ENCODE assay signal across 11 mouse cellular contexts in the genomic region with DNA sequence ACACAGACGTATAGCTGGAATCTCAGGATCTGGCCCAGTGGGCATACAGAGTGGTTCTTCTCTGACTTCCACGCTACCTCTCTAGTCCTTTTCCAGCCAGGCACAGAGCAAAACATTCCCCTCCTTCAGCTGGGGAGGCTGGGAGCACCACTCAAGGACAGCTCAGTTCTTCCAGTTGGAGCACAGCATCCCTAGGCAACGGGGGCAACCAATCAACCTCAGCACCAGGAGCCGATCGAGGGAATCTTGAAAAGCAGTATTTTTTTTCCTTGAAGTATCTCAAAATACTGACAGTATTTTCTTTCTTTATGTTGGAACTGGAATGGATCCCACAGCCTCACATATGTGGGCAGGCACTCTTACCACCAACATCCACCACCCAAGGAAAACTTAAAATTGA. TPM values are rescaled to one million over a fixed set of nuclear protein-coding genes. Genes with fewer than 3 reads are reported as not detected.
DNase-seq lines count a peak whose midpoint lies in the region; ATAC-seq and TF ChIP-seq lines count a peak whose summit lies in the region.
"Had no signal": no experiment of that assay in that cellular context is flagged by ENCODE, and none has a peak within 500 bp of the region (broad histone marks: within the 10 kb centered on the region; RNA-seq: fewer than 3 reads in every experiment).

No protein-coding gene starts in this region.

- H3K4me3 ChIP-seq in midbrain, embryonic 10.5 days, result no peak overlapping the region
- no peak overlapping the region for H3K4me3 ChIP-seq in midbrain, embryonic 16.5 days (ENCODE audit: low read depth, low read length)
- no peak overlapping the region for H3K4me3 ChIP-seq in forebrain, embryonic 12.5 days (replicated peaks)
- no peak overlapping the region for H3K4me3 ChIP-seq in limb, embryonic 10.5 days
- no peak overlapping the region for H3K4me3 ChIP-seq in neural tube, embryonic 15.5 days (replicated peaks)
- H3K4me3 ChIP-seq in stomach, postnatal 0 days (ENCODE audit: low read depth, low read length), result no peak overlapping the region

- no peak overlapping the region for H3K4me2 ChIP-seq in midbrain, embryonic 16.5 days (ENCODE audit: low read length)
- no peak overlapping the region for H3K4me2 ChIP-seq in forebrain, embryonic 12.5 days
- H3K4me2 ChIP-seq in neural tube, embryonic 15.5 days, result no peak overlapping the region
- no peak overlapping the region for H3K4me2 ChIP-seq in stomach, postnatal 0 days (replicated peaks; ENCODE audit: low read depth)

- H3K36me3 ChIP-seq in midbrain, embryonic 10.5 days, result no peaks in the 10 kb centered on the region
- no peaks in the 10 kb centered on the region for H3K36me3 ChIP-seq in midbrain, embryonic 16.5 days (ENCODE audit: control insufficient read depth, insufficient read depth, low read length)
- H3K36me3 ChIP-seq in forebrain, embryonic 12.5 days (replicated peaks), result no peaks in the 10 kb centered on the region
- no peaks in the 10 kb centered on the region for H3K36me3 ChIP-seq in limb, embryonic 10.5 days
- H3K36me3 ChIP-seq in neural tube, embryonic 15.5 days, result no peaks in the 10 kb centered on the region
- no peaks in the 10 kb centered on the region for H3K36me3 ChIP-seq in stomach, postnatal 0 days (ENCODE audit: control insufficient read depth, insufficient read depth, low read length)
- H3K36me3 ChIP-seq: kidney, embryonic 15.5 days had no signal

- TF ChIP-seq CTCF in stomach, postnatal 0 days (IDR thresholded peaks at IDR 0.05; ENCODE audit: low read depth), result no peak

- peaks cover 11% of the 10 kb centered on the region; the same call in 1 of the 2 replicates for H3K27me3 ChIP-seq in midbrain, embryonic 10.5 days (ENCODE audit: low read depth, poor library complexity, severe bottlenecking)
- H3K27me3 ChIP-seq in midbrain, embryonic 16.5 days (ENCODE audit: control insufficient read depth, insufficient read depth, low read depth, low read length), result no peaks in the 10 kb centered on the region
- H3K27me3 ChIP-seq in forebrain, embryonic 12.5 days, result no peaks in the 10 kb centered on the region
- peaks cover 34% of the 10 kb centered on the region for H3K27me3 ChIP-seq in limb, embryonic 10.5 days (ENCODE audit: low read depth, poor library complexity, severe bottlenecking)
- H3K27me3 ChIP-seq in neural tube, embryonic 15.5 days (replicated peaks), result no peaks in the 10 kb centered on the region
- no peaks in the 10 kb centered on the region for H3K27me3 ChIP-seq in stomach, postnatal 0 days (ENCODE audit: control insufficient read depth, insufficient read depth, low read length)
- H3K27me3 ChIP-seq: Patski had no signal

- WGBS in midbrain, embryonic 10.5 days, result 65% methylated on average over 5 of the region's 5 CpGs
- 63% methylated on average over 5 of the region's 5 CpGs for WGBS in midbrain, embryonic 16.5 days
- 62% methylated on average over 5 of the region's 5 CpGs for WGBS in forebrain, embryonic 12.5 days
- WGBS in limb, embryonic 10.5 days, result 62% methylated on average over 5 of the region's 5 CpGs
- WGBS in neural tube, embryonic 15.5 days, result 38% methylated on average over 5 of the region's 5 CpGs
- 71% methylated on average over 5 of the region's 5 CpGs for WGBS in stomach, postnatal 0 days

- no peak for TF ChIP-seq EP300 in stomach, postnatal 0 days (optimal IDR thresholded peaks at IDR 0.05)

- DNase-seq in midbrain, embryonic 10.5 days (ENCODE audit: low spot score), result no peak
- DNase-seq in limb, embryonic 10.5 days (ENCODE audit: low spot score), result no peak
- no peak for DNase-seq in lung, postnatal 10 days
- no peak for DNase-seq in stomach, postnatal 0 days (ENCODE audit: low spot score)
- DNase-seq: adrenal gland, adult 8-10 months had no signal

- peaks cover 58% of the 10 kb centered on the region for H3K4me1 ChIP-seq in midbrain, embryonic 10.5 days
- peaks cover 30% of the 10 kb centered on the region for H3K4me1 ChIP-seq in midbrain, embryonic 16.5 days (ENCODE audit: control insufficient read depth, insufficient read depth, low read length)
- H3K4me1 ChIP-seq in forebrain, embryonic 12.5 days, result peaks cover 50% of the 10 kb centered on the region
- peaks cover 39% of the 10 kb centered on the region for H3K4me1 ChIP-seq in limb, embryonic 10.5 days
- H3K4me1 ChIP-seq in neural tube, embryonic 15.5 days, result peaks cover 44% of the 10 kb centered on the region
- 0 out of 2 replicates have a peak, but pooled peaks cover 2% of the 10 kb centered on the region for H3K4me1 ChIP-seq in stomach, postnatal 0 days (replicated peaks; ENCODE audit: control insufficient read depth, insufficient read depth)

- H3K9ac ChIP-seq in midbrain, embryonic 16.5 days (ENCODE audit: low read depth, low read length), result no peak overlapping the region
- no peak overlapping the region for H3K9ac ChIP-seq in forebrain, embryonic 12.5 days
- no peak overlapping the region for H3K9ac ChIP-seq in neural tube, embryonic 15.5 days (replicated peaks)
- no peak overlapping the region for H3K9ac ChIP-seq in stomach, postnatal 0 days (ENCODE audit: low read length)

- ATAC-seq in midbrain, embryonic 16.5 days, result no peak
- ATAC-seq in forebrain, embryonic 12.5 days (ENCODE audit: low FRiP score), result no peak
- ATAC-seq in neural tube, embryonic 15.5 days (ENCODE audit: low FRiP score), result no peak
- ATAC-seq in stomach, postnatal 0 days (ENCODE audit: low FRiP score, low TSS enrichment), result no peak
- ATAC-seq: CD4-positive, CD25-positive, alpha-beta regulatory T cell, adult 4 months; Patski had no signal

- H3K27ac ChIP-seq in midbrain, embryonic 10.5 days (replicated peaks), result peak overlapping the region; percentile 81
- no peak overlapping the region for H3K27ac ChIP-seq in midbrain, embryonic 16.5 days (ENCODE audit: low read length)
- peak overlapping the region; percentile 89 for H3K27ac ChIP-seq in forebrain, embryonic 12.5 days
- peak overlapping the region; percentile 56; the same call in 1 of the 2 replicates for H3K27ac ChIP-seq in limb, embryonic 10.5 days
- peak overlapping the region; percentile 77 for H3K27ac ChIP-seq in neural tube, embryonic 15.5 days (replicated peaks)
- H3K27ac ChIP-seq in stomach, postnatal 0 days (replicated peaks), result no peak overlapping the region
- H3K27ac ChIP-seq: kidney, embryonic 15.5 days had no signal

- H3K9me3 ChIP-seq in midbrain, embryonic 10.5 days (replicated peaks), result no peaks in the 10 kb centered on the region
- no peaks in the 10 kb centered on the region for H3K9me3 ChIP-seq in midbrain, embryonic 16.5 days (replicated peaks; ENCODE audit: control insufficient read depth, low read length, poor library complexity, severe bottlenecking)
- no peaks in the 10 kb centered on the region for H3K9me3 ChIP-seq in forebrain, embryonic 12.5 days
- no peaks in the 10 kb centered on the region for H3K9me3 ChIP-seq in limb, embryonic 10.5 days (replicated peaks)
- no peaks in the 10 kb centered on the region for H3K9me3 ChIP-seq in neural tube, embryonic 15.5 days (replicated peaks)
- H3K9me3 ChIP-seq in stomach, postnatal 0 days (ENCODE audit: control insufficient read depth, low read length), result no peaks in the 10 kb centered on the region
- H3K9me3 ChIP-seq: kidney, embryonic 15.5 days had no signal

RNA-seq across cellular contexts. Expression of a gene that starts 5.0 kb away (rescaled TPM):
- polyA plus RNA-seq in midbrain, embryonic 10.5 days (2016; fragmentation: Nextera tagmentation; extraction: Ambion mirVana), result 31.8 and 31.9 TPM in 2 replicates
- 52.7 and 66.3 TPM in 2 replicates for polyA plus RNA-seq in midbrain, embryonic 16.5 days (2015; fragmentation: Nextera tagmentation; extraction: Ambion mirVana)
- polyA plus RNA-seq in forebrain, embryonic 12.5 days (2016; fragmentation: Nextera tagmentation; extraction: Ambion mirVana), result 58.9 and 61.6 TPM in 2 replicates
- polyA plus RNA-seq in limb, embryonic 10.5 days (2016; fragmentation: Nextera tagmentation; extraction: Ambion mirVana), result 30.3 and 58.7 TPM in 2 replicates
- 80.8 and 91.6 TPM in 2 replicates for polyA plus RNA-seq in neural tube, embryonic 15.5 days (2015; fragmentation: Nextera tagmentation; extraction: Ambion mirVana)
- 12.4 and 17.3 TPM in 2 replicates for polyA plus RNA-seq in stomach, postnatal 0 days (2015; fragmentation: Nextera tagmentation; extraction: Ambion mirVana)

RNA-seq across cellular contexts. Expression of a gene that starts 45.9 kb away (rescaled TPM):
- polyA plus RNA-seq in midbrain, embryonic 10.5 days (2016; fragmentation: Nextera tagmentation; extraction: Ambion mirVana), result 34.4 and 35.5 TPM in 2 replicates
- polyA plus RNA-seq in midbrain, embryonic 16.5 days (2015; fragmentation: Nextera tagmentation; extraction: Ambion mirVana), result 54.0 and 54.5 TPM in 2 replicates
- 38.5 and 38.6 TPM in 2 replicates for polyA plus RNA-seq in forebrain, embryonic 12.5 days (2016; fragmentation: Nextera tagmentation; extraction: Ambion mirVana)
- 32.1 and 36.5 TPM in 2 replicates for polyA plus RNA-seq in limb, embryonic 10.5 days (2016; fragmentation: Nextera tagmentation; extraction: Ambion mirVana)
- polyA plus RNA-seq in neural tube, embryonic 15.5 days (2015; fragmentation: Nextera tagmentation; extraction: Ambion mirVana), result 45.4 and 47.3 TPM in 2 replicates
- polyA plus RNA-seq in stomach, postnatal 0 days (2015; fragmentation: Nextera tagmentation; extraction: Ambion mirVana), result 29.0 and 31.6 TPM in 2 replicates

RNA-seq across cellular contexts. Expression of a gene that starts 46.3 kb away (rescaled TPM):
- 111 and 113 TPM in 2 replicates for polyA plus RNA-seq in midbrain, embryonic 10.5 days (2016; fragmentation: Nextera tagmentation; extraction: Ambion mirVana)
- 98.9 and 104 TPM in 2 replicates for polyA plus RNA-seq in midbrain, embryonic 16.5 days (2015; fragmentation: Nextera tagmentation; extraction: Ambion mirVana)
- 100 and 106 TPM in 2 replicates for polyA plus RNA-seq in forebrain, embryonic 12.5 days (2016; fragmentation: Nextera tagmentation; extraction: Ambion mirVana)
- 103 and 111 TPM in 2 replicates for polyA plus RNA-seq in limb, embryonic 10.5 days (2016; fragmentation: Nextera tagmentation; extraction: Ambion mirVana)
- polyA plus RNA-seq in neural tube, embryonic 15.5 days (2015; fragmentation: Nextera tagmentation; extraction: Ambion mirVana), result 106 TPM in 2 replicates
- 76.8 and 86.4 TPM in 2 replicates for polyA plus RNA-seq in stomach, postnatal 0 days (2015; fragmentation: Nextera tagmentation; extraction: Ambion mirVana)

Comparison
In these comparisons a context has a peak if more than half of its experiments do, and no peak if none do; other contexts are left out.
1. H3K27ac ChIP-seq: peak in midbrain, embryonic 10.5 days (single experiment), forebrain, embryonic 12.5 days (single experiment), limb, embryonic 10.5 days (single experiment) and neural tube, embryonic 15.5 days (single experiment); none in midbrain, embryonic 16.5 days (single experiment) and stomach, postnatal 0 days (single experiment).